9 mouse cellular contexts compared by ENCODE assay signal in genomic region chr10:18602030-18602429, GRCm38 (mm10). TPM values are rescaled to one million over a fixed set of nuclear protein-coding genes. Genes with fewer than 3 reads are reported as not detected.
DNase-seq lines count a peak whose midpoint lies in the region; ATAC-seq and TF ChIP-seq lines count a peak whose summit lies in the region.
"Had no signal": no experiment of that assay in that cellular context is flagged by ENCODE, and none has a peak within 500 bp of the region (broad histone marks: within the 10 kb centered on the region; RNA-seq: fewer than 3 reads in every experiment).

No protein-coding gene starts in this region.

- TF ChIP-seq CTCF in cerebellum, adult 2 months (IDR thresholded peaks at IDR 0.05; ENCODE audit: borderline replicate concordance, insufficient read depth, low read depth, low read length) = peak; percentile 59; the same call in 1 of the 2 replicates

- H3K4me1 ChIP-seq in cerebellum, adult 2 months (ENCODE audit: control insufficient read depth, insufficient read depth, low read length) = peaks cover 5% of the 10 kb centered on the region; the same call in 1 of the 2 replicates
- H3K4me1 ChIP-seq in limb, embryonic 11.5 days (ENCODE audit: control insufficient read depth, insufficient read depth, low read length) = no peaks in the 10 kb centered on the region

- no peaks in the 10 kb centered on the region for H3K9me3 ChIP-seq in limb, embryonic 11.5 days (ENCODE audit: control insufficient read depth, low read length)

- no peak for TF ChIP-seq POLR2A in cerebellum, adult 2 months (IDR thresholded peaks at IDR 0.05; ENCODE audit: borderline replicate concordance, insufficient read depth, low read length)

- 23% methylated on average over 4 of the region's 4 CpGs for WGBS in cerebellum, adult 2 months
- WGBS in limb, embryonic 11.5 days = 19% methylated on average over 4 of the region's 4 CpGs

- H3K9ac ChIP-seq in limb, embryonic 11.5 days (ENCODE audit: low read length) = no peak overlapping the region

- DNase-seq in 3T3-L1 (ENCODE audit: low read depth, low spot score) (peak; percentile 68), MN1 (ENCODE audit: low spot score) (peak; percentile 60)
- peak; percentile 60 to 74 for DNase-seq in cerebellum, adult 2 months
- DNase-seq in kidney, adult 9 months = peak; percentile 90
- peak; percentile 81 for DNase-seq in limb, embryonic 11.5 days (ENCODE audit: low spot score)
- DNase-seq in neural tube, embryonic 10.5 days (ENCODE audit: extremely low spot score, low spot score) = peak; percentile 75
- peak; percentile 45 to 60 for DNase-seq in thymus, adult 18-20 months

- ATAC-seq in frontal cortex, adult (ENCODE audit: low TSS enrichment) = peak; percentile 89
- no peak for ATAC-seq in limb, embryonic 11.5 days (ENCODE audit: insufficient number of reproducible peaks, low FRiP score, low TSS enrichment, low read depth)

- H3K4me2 ChIP-seq in limb, embryonic 11.5 days (ENCODE audit: low read depth, severe bottlenecking) = no peak overlapping the region

- H3K4me3 ChIP-seq in cerebellum, adult 2 months (replicated peaks; ENCODE audit: insufficient read depth, low read depth, low read length) = no peak overlapping the region
- H3K4me3 ChIP-seq in limb, embryonic 11.5 days (ENCODE audit: low read depth, low read length) = no peak overlapping the region
- H3K4me3 ChIP-seq: erythroblast, embryonic 14.5 days had no signal

- no peaks in the 10 kb centered on the region for H3K27me3 ChIP-seq in cerebellum, adult 2 months (ENCODE audit: control insufficient read depth, insufficient read depth, low read length)
- no peaks in the 10 kb centered on the region for H3K27me3 ChIP-seq in limb, embryonic 11.5 days (ENCODE audit: control insufficient read depth, insufficient read depth, low read length)

- H3K27ac ChIP-seq in cerebellum, adult 2 months (ENCODE audit: insufficient read depth, low read length) = no peak overlapping the region
- H3K27ac ChIP-seq in limb, embryonic 11.5 days (replicated peaks; ENCODE audit: low read depth, low read length) = no peak overlapping the region

- H3K36me3 ChIP-seq in limb, embryonic 11.5 days (ENCODE audit: control insufficient read depth, insufficient read depth, low read length) = no peaks in the 10 kb centered on the region

RNA-seq across cellular contexts. Expression of gene Hebp2, which starts 56.2 kb away (rescaled TPM):
- polyA plus RNA-seq in cerebellum, adult 2 months (2012; rRNA removed) = 11.1 and 11.2 TPM in 2 replicates
- 19.7 and 21.0 TPM in 2 replicates for polyA plus RNA-seq in limb, embryonic 11.5 days (2014; fragmentation: Nextera tagmentation; extraction: Ambion mirVana)
- polyA plus RNA-seq: erythroblast, embryonic 14.5 days had no signal
